Mouse (Mus musculus) kidney, embryonic 16.5 days (tissue): ENCODE measurements around the gene Bpifb9b. TPM values are rescaled to one million over a fixed set of nuclear protein-coding genes. Genes with fewer than 3 reads are reported as not detected.
A peak's percentile ranks its signal among the peaks of the same experiment; 100 is the strongest.
"Not testable (repeated sequence)": the region's sequence is repeated elsewhere in the genome, so short reads cannot be mapped to it uniquely, and the experiment has no call there.

Experiments used
- ATAC-seq: fragments of 200-750 bp; cut with Nextera tagmentation; 2 replicates; pipeline ENCODE4 v1.8.0; 2017; ENCODE audit warnings: moderate TSS enrichment; ENCODE audit not compliant: low FRiP score, low TSS enrichment
- H3K27ac ChIP-seq: fragments of 300-500 bp; sonication (generic); 2 replicates; pipeline ENCODE4 v1.5.1; 2014; ENCODE audit warnings: low read length
- H3K27me3 ChIP-seq: fragments of 300-500 bp; sonication (generic); 2 replicates; pipeline ENCODE4 v1.6.1; 2014; ENCODE audit warnings: low read length, control low read depth, mixed read lengths; ENCODE audit not compliant: insufficient read depth
- H3K36me3 ChIP-seq: fragments of 300-500 bp; sonication (generic); 2 replicates; pipeline ENCODE4 v1.6.1; 2014; ENCODE audit warnings: low read length, control low read depth, mixed read lengths; ENCODE audit not compliant: insufficient read depth
- H3K4me1 ChIP-seq: fragments of 300-500 bp; sonication (generic); 2 replicates; pipeline ENCODE4 v1.6.1; 2014; ENCODE audit warnings: low read length, control low read depth, mixed read lengths; ENCODE audit not compliant: insufficient read depth
- H3K4me2 ChIP-seq: fragments of 300-500 bp; sonication (generic); replicated peaks from 2 replicates; pipeline ENCODE4 v1.6.1; 2014; ENCODE audit warnings: low read depth, low read length
- H3K4me3 ChIP-seq: fragments of 300-500 bp; sonication (generic); 2 replicates; pipeline ENCODE4 v1.5.1; 2014; ENCODE audit warnings: mild to moderate bottlenecking, low read length
- H3K9ac ChIP-seq: fragments of 300-500 bp; sonication (generic); replicated peaks from 2 replicates; pipeline ENCODE4 v1.6.1; 2014; ENCODE audit warnings: low read length
- H3K9me3 ChIP-seq: fragments of 300-500 bp; sonication (generic); 2 replicates; pipeline ENCODE4 v1.6.1; 2016; ENCODE audit warnings: low read length, control low read depth
- WGBS: fragments of 180-500 bp; shearing (Covaris S2); extraction: QIAGEN DNeasy Blood & Tissue Kit; methylation state at CpG from one replicate; pipeline ENCODE4 v1.1.7; 2014; 5-methylcytosine and 5-hydroxymethylcytosine counted together
- polyA plus RNA-seq: library from polyadenylated mRNA; unstranded; fragments of >200 nt; fragmentation: Nextera tagmentation; extraction: Ambion mirVana; gene quantifications from 2 replicates; pipeline ENCODE4 v1.2.1, GENCODE M21; 2015

Gene Bpifb9b
- polyA plus RNA-seq, result not detected in 2 replicates

- 81% methylated on average over 4 of the region's 4 CpGs for WGBS
- H3K27ac ChIP-seq, H3K9me3 ChIP-seq: not testable (repeated sequence)
These were observed at the start of gene Bpifb9b for GRCm38 (mm10) chr2:154306927-154307326. TSS of gene Bpifb9b (plus strand) at chr2:154307227.

DNA sequence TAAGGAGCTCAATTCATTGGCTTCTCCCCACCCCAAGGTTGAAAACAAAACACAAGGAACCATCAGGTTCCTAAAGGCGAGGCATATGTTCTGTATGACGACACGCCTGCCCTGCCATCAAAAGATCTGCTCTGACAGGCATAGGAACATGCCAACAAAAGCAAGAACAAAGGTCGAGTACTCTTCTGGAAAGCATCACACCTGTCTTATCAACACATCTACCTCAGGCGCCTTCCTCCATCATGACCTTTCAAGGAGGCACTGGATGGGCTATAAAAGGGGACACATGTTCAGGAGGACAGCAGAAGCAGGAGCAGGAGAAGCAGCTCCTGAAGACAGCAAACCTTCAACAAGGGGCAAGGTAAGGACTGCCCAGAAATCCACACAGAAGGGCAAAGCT, 49.5 kb upstream of the Bpifb9b start, which contains the start of gene Bpifb9a:
Gene Bpifb9a (plus strand): TSS at position 301 of the 400 bp plus-strand sequence.
- H3K4me3 ChIP-seq, H3K9ac ChIP-seq, H3K4me2 ChIP-seq, H3K9me3 ChIP-seq, H3K27ac ChIP-seq, ATAC-seq, H3K4me1 ChIP-seq, H3K27me3 ChIP-seq, H3K36me3 ChIP-seq: not testable (repeated sequence)
- WGBS, result 82% methylated on average over 5 of the region's 5 CpGs

More at GRCm38 (mm10) chr2:154306927-154307326, at the start of gene Bpifb9b:
- not testable (repeated sequence) for H3K36me3 ChIP-seq, H3K27me3 ChIP-seq, H3K4me2 ChIP-seq, H3K9ac ChIP-seq, ATAC-seq, H3K4me3 ChIP-seq, H3K4me1 ChIP-seq

DNA sequence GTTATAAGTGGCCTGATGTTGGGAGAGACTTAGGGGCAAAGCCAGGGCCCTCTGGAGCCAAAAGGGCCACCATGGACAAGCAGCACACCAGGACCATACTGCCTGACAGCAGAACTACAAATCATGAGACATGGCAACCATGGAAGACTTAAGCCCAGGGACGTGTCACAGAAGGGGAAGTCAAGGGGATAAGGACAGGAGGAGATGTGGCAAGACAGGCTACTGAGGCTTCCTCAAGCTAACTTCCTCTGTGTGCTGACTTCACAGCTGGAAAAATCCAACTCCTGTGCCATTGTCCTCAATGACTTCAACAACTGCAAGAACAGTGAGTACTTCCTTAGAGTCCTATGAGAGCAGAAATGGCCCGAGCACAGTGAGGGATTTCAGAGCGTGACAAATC, 42.6 kb upstream of the Bpifb9b start:
- ATAC-seq, H3K4me2 ChIP-seq, H3K27ac ChIP-seq, H3K4me1 ChIP-seq, H3K9ac ChIP-seq, H3K27me3 ChIP-seq, H3K9me3 ChIP-seq, H3K4me3 ChIP-seq, H3K36me3 ChIP-seq: not testable (repeated sequence)
- WGBS, result 85% methylated on average over 3 of the region's 3 CpGs

DNA sequence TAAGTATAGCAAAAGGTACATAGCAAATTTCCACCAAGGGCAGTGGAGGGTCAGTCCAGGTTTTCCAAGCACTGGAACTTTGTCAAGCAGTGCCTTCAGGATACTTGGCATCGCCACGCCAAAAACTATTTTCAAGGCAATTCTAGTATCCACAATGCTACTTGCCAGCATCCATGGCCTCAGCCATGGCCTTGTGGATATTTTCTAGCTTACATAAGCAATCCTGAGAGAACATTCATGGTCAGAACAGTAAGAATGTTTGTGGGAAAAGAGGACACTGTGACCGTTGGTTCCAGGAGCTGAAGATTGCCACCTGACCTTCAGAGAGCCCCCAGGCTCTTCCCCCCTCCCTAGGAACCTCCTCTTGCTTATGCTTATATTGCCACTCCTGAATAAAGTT, 15.2 kb upstream of the Bpifb9b start:
- not testable (repeated sequence) for H3K9me3 ChIP-seq, H3K27me3 ChIP-seq, H3K36me3 ChIP-seq, H3K27ac ChIP-seq, H3K9ac ChIP-seq, ATAC-seq, H3K4me1 ChIP-seq, H3K4me3 ChIP-seq, H3K4me2 ChIP-seq
- 83% methylated on average over 3 of the region's 3 CpGs for WGBS

DNA sequence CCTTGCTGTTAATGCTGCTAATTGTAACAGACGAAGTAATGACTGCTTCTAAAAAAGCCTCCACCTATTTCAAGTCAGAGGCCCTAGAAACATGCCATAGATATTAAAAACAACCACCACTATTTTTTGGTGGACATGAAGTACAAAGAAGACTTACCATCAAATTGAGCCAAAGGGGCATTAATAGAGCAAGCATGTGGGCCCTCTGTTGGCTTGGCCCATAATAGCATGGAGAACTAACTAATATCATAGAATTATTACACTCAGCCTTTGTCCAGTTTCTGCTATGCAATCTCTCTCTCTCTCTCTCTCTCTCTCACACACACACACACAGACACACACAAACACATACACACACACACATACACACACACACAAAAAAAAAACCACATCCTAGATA, 14.2 kb upstream of the Bpifb9b start:
- no peak overlapping the region for H3K4me2 ChIP-seq
- H3K4me1 ChIP-seq, result no peaks in the 10 kb centered on the region
- H3K4me3 ChIP-seq, result no peak overlapping the region
- no peak overlapping the region for H3K27ac ChIP-seq
- no peaks in the 10 kb centered on the region for H3K36me3 ChIP-seq
- WGBS, result 87% methylated on average over 1 of the region's 1 CpGs
- no peak overlapping the region for H3K9ac ChIP-seq
- H3K27me3 ChIP-seq, result no peaks in the 10 kb centered on the region
- ATAC-seq, result no peak
- no peaks in the 10 kb centered on the region for H3K9me3 ChIP-seq

GRCm38 (mm10) chr2:154294746-154295145, 12.3 kb upstream of the Bpifb9b start:
- H3K4me1 ChIP-seq, H3K27me3 ChIP-seq, H3K36me3 ChIP-seq, H3K9me3 ChIP-seq, H3K4me3 ChIP-seq, H3K27ac ChIP-seq, H3K9ac ChIP-seq, ATAC-seq: not testable (repeated sequence)
- WGBS, result 2% methylated on average over 10 of the region's 10 CpGs
- 0 out of 2 replicates have a peak overlapping the region, but pooled peaks have one; percentile 31 for H3K4me2 ChIP-seq

GRCm38 (mm10) chr2:154300496-154300895, 6.5 kb upstream of the Bpifb9b start:
- H3K36me3 ChIP-seq, result no peaks in the 10 kb centered on the region
- WGBS, result 29% methylated on average over 1 of the region's 1 CpGs
- peak; percentile 54; the same call in 1 of the 2 replicates for ATAC-seq
- no peak overlapping the region for H3K9ac ChIP-seq
- no peaks in the 10 kb centered on the region for H3K4me1 ChIP-seq
- no peak overlapping the region for H3K4me3 ChIP-seq
- no peaks in the 10 kb centered on the region for H3K9me3 ChIP-seq
- no peak overlapping the region for H3K4me2 ChIP-seq
- H3K27me3 ChIP-seq, result no peaks in the 10 kb centered on the region
- no peak overlapping the region for H3K27ac ChIP-seq

GRCm38 (mm10) chr2:154301763-154302162, 5.3 kb upstream of the Bpifb9b start:
- Histone ChIP-seq H3K36me3 (no peaks in the 10 kb centered on the region), H3K4me1 (no peaks in the 10 kb centered on the region), H3K4me3 (no peak overlapping the region), H3K9ac (no peak overlapping the region), H3K27me3 (no peaks in the 10 kb centered on the region), H3K9me3 (no peaks in the 10 kb centered on the region), H3K4me2 (no peak overlapping the region), H3K27ac (no peak overlapping the region)
- no peak for ATAC-seq
- WGBS, result 75% methylated on average over 3 of the region's 3 CpGs

- ATAC-seq, H3K27ac ChIP-seq, H3K36me3 ChIP-seq, H3K9ac ChIP-seq, H3K27me3 ChIP-seq, H3K4me1 ChIP-seq, H3K9me3 ChIP-seq, H3K4me2 ChIP-seq, H3K4me3 ChIP-seq: not testable (repeated sequence)
- 89% methylated on average over 1 of the region's 3 CpGs for WGBS
These were observed 2.4 kb upstream of the Bpifb9b start for GRCm38 (mm10) chr2:154304604-154305003.

- not testable (repeated sequence) for H3K9ac ChIP-seq, H3K4me1 ChIP-seq, H3K4me2 ChIP-seq, H3K27ac ChIP-seq, H3K27me3 ChIP-seq, H3K4me3 ChIP-seq, ATAC-seq, H3K9me3 ChIP-seq, H3K36me3 ChIP-seq
- WGBS, result 79% methylated on average over 5 of the region's 5 CpGs
These were observed 6.7 kb downstream of the Bpifb9b start for GRCm38 (mm10) chr2:154313771-154314170.
